Mouse (Mus musculus): ENCODE results near the gene 2810459M11Rik.
A peak's percentile ranks its signal among the peaks of the same experiment; 100 is the strongest.
"Not testable (repeated sequence)": the region's sequence is repeated elsewhere in the genome, so short reads cannot be mapped to it uniquely, and the experiment has no call there.

The 2810459M11Rik gene

GRCm38 (mm10) chr1:86045848-86046805 is at the start of gene 2810459M11Rik:
TSS of gene 2810459M11Rik (plus strand) at chr1:86045863.
- no peak for DNase-seq

GRCm38 (mm10) chr1:85997221-85997620 is 48.4 kb upstream of the 2810459M11Rik start:
- no peak for DNase-seq

GRCm38 (mm10) chr1:85998012-85998411 is 47.7 kb upstream of the 2810459M11Rik start:
- DNase-seq = no peak

- no peak for DNase-seq
These were observed 45.7 kb upstream of the 2810459M11Rik start for GRCm38 (mm10) chr1:85999853-86000570.

DNA sequence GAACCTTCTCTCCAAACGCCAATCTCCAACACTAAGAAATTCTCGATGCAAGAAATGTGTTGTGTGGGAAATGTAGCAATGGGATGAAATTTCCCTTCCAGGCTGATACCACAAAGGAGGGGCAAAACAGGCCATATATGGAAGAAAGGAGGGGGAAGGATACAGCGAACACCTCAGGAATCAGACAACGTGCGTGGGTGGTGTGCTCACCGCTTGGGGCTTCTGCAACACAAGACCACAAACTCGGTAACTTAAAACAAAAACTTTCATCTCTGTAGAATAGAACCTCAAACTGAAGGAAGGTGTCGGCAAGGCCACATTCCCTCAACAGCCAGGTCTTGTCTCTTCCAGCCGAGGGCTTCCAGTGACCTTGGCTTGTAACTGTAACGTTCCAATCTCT is 40.1 kb upstream of the 2810459M11Rik start:
- DNase-seq = no peak

DNA sequence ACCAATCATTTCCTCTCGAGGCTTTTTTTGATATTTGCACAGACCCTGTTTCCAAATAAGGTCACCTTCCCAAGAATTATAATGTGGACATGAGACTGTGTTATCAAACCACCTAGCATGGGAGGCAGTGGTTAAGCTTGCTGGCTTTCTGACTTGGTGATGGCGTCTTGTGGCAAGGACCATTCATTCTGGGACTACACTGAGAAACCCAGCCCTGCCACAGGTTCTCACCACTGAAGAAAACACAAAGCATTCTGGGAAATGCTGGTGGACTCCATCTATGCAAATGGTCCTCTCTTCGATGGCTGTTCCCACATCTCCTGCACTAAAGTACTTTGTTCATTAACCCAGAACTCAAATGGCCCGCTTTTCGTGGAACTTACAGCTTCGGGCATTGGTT is 39.6 kb upstream of the 2810459M11Rik start:
- no peak for DNase-seq

- peak; percentile 76 for DNase-seq
These were observed 37.9 kb upstream of the 2810459M11Rik start for GRCm38 (mm10) chr1:86007778-86008177.

DNA sequence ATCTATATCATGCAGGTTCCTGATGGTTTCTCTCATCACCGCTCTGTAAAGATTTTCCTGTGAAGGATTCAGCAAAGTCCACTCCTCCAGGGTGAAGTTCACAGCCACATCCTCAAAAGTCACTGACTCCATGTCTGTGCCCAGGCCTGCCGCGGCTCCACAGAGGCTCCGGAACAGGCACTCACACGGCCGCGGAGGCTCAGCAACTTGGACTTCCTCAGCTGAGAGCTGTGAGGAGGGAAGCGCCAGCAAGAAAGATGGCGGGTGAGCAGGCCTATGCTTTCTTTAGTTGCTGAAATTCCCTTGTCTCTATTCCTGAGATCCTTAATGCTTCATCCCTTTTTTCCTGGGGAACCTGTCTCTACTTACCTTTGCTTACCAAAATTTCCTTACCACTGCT is 29.9 kb upstream of the 2810459M11Rik start:
- DNase-seq = not testable (repeated sequence)

- DNase-seq = no peak
These were observed 29.1 kb upstream of the 2810459M11Rik start, which contains the start of gene Spata3 for GRCm38 (mm10) chr1:86016516-86016915. TSS of gene Spata3 (plus strand) at chr1:86016816.

- DNase-seq = peak; percentile 45
These were observed 27.2 kb upstream of the 2810459M11Rik start for GRCm38 (mm10) chr1:86018235-86019055.

DNA sequence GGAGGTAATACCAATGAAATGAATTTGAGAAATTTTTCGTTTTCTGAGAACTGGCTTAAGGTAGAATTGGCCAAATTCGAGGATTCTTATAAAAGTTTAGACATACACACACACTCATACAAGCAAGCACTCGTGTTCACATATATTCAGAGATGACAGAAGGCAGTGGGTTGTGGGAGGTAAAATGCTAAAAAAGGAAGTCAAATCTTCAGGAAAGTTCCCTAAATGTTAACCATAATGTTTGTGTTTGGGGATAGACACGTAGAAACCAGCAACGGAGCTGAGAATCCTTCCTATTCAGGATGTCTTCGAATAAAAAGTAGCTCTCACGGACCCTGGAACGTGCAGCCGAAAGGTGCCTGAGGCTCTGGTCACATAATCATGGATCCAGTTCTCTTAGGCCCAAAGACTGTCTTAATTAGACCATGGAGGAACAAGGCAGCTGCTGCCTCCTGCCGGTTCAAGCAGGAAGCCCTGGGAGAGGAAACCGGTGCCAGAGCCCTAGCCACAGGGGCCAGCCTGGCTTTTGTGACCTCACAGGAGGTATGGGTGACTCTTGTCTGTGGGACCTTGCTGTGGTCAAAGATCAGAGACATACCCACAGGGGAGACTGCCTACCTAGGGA is 24.2 kb upstream of the 2810459M11Rik start:
- no peak for DNase-seq

- DNase-seq = peak; percentile 88
These were observed 13.2 kb upstream of the 2810459M11Rik start for GRCm38 (mm10) chr1:86032273-86032987.

- no peak for DNase-seq
These were observed 7.3 kb upstream of the 2810459M11Rik start for GRCm38 (mm10) chr1:86038191-86038951.

- DNase-seq = no peak
These were observed 5.5 kb upstream of the 2810459M11Rik start for GRCm38 (mm10) chr1:86040131-86040530.

DNA sequence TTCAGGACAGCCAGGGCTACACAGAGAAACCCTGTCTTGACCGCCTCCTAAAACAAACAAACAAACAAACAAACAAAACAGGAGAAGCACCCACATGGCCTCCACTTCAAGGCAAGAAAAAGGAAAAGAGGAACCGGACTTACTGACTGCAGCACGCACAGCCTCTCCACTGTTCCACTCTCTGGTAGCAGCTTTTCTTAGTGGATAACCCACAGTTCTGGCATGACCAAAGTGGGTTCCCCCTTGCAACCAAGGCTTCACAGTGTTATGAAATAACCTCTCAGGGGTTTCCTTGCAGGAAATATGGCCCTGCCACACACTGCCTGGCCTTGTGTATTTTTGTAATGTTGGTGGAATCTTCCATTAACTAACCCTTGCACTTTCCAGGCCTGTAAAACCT is 4.8 kb upstream of the 2810459M11Rik start:
- DNase-seq = no peak

DNA sequence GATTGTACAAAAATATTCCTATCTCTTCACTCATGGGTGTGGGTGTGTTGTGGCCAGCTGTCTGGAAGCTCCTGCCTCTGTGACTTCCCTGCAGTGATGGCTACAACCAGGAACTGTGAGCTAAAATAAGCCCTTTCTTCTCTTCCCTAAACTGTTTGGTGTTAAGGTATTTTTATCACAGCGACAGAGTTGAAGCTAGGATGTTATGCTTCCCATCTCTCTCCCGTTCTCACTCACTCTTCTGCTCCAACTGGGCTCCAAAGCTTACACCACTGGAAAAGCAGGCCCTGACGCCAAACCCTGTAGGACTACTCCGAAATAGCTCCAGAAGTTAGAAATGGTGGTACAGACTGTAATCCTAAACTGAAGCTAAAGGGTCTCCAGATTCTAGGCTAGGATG is 607 bp upstream of the 2810459M11Rik start:
- DNase-seq = no peak

DNA sequence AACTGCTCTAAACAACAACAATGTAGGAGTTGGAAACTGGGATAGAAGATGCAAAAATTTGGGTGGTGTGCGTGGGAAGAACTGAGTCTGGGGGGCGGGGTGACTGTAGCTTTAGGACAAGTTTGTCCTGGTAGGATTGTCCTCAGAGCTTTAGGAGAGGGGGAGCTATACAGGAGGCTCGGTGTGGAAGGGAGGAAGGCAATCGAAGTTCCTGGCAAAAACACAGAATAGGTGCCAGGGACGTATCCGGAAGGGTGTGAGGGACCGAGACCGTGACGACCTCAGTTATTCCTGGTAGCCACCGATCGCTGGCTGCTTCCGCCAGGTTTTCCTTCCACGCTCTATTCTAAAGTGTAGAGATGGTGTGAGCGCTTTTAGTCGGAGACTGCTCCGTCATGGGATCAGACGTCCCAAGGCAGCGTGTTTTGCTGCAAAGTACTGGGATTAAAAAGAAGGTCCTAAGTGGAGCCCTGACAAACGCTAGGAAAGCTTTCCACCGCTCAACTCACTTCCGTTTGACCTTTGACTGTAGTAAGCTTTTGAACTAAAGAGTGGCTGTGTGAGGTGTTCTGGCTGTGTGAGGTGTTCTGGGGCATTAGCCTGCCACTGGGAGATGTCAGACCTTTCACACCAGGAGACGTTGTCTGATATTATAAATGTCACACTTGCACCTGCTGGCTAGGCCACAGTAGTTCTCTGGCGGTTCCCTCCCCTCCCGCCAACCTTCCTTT is 1.3 kb downstream of the 2810459M11Rik start:
- no peak for DNase-seq

DNA sequence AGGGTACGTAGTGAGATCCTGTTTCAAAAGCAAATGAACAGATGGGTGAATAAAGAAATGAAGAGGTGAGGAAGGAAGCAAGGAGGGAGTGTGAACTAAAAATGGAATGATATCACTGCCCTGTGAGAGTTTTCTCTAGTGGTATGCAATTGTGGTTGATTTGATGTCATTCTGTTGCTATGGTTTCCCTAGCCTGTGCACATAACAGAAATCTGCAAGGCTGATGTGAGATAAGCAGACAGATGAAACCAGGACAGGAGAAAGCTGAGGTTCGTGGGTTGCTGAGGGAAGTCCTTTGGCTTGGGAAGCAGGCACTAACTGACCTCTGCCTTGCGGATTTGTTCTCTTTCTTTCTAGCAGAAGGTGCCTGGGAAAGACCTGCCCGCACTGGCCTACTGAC is 2.6 kb downstream of the 2810459M11Rik start:
- DNase-seq = no peak

DNA sequence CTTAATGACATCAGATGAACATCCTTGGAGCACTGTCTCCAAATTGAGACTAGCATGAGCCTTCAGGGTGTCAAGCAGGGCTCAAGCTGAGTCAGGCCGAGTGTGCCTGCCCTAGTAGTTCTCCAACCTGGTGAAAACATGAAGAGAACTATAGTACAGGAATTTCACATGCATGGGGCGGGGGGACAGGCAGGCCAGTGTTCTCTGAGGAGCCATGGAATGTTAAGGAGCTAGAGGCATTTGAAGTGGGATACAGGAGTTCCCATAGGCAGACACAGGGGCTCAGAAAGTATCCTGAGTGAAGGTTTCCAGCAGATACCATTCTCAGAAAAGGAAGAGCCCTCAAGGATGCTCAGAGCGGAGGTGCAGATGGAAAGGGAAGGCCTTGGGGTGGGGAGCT is 3.1 kb downstream of the 2810459M11Rik start:
- DNase-seq = no peak

Measured in layer of hippocampus, adult 9-11 months (tissue).